ENCODE assay signal across 8 mouse cellular contexts in the genomic region with DNA sequence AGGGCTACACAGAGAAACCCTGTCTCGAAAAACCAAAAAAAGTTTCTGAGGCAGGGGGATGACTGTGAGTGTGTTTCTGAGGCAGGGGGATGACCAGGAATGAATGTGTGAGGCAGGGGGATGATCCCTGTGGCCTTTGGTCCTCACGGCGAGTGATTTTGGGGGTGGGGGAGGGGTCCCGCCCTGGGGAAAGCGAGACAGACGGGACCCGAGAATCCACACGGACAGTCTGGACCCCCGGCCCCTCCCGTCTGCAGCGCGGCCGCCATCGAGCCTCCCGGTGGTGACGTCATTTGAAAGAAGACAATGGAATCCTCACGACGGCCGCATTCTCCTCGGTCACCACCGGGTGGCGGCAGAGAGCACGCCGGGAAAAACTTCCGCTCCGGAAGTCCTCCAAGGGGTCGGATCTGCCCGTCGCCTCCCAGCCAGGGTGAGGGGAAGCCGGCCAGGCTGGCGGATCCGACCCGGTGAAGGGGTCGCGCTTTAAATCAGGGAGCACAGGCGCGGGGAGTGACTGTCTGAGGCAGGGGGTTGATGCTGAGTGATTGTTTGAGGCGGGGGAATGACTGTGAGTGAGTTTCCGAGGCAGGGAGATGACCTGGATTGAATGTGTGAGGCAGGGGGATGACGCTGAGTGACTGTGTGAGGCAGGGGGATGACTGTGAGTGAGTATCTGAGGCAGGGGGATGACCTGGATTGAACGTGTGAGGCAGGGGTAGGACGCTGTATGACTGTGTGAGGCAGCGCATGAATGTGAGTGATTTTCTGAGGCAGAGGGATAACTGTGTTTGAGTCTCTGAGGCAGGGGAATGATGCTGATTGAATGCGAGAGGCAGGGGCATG. TPM values are rescaled to one million over a fixed set of nuclear protein-coding genes. Genes with fewer than 3 reads are reported as not detected.
DNase-seq lines count a peak whose midpoint lies in the region.

No protein-coding gene starts in this region.

- peaks cover 33% of the 10 kb centered on the region for H3K4me1 ChIP-seq in hindbrain, embryonic 10.5 days (replicated peaks)

- H3K9me3 ChIP-seq in hindbrain, embryonic 10.5 days = 0 out of 2 replicates have a peak, but pooled peaks cover 3% of the 10 kb centered on the region

- DNase-seq in MN1 (ENCODE audit: low spot score) = peak; percentile 46
- peak; percentile 84 for DNase-seq in cerebellum, adult 9-11 months
- peak; percentile 74 to 91 for DNase-seq in frontal cortex, adult 2 months (ENCODE audit: extremely low spot score in 1 of 2, low spot score in 1 of 2)
- peak; percentile 72 for DNase-seq in hindbrain, embryonic 10.5 days (ENCODE audit: low spot score)
- DNase-seq in layer of hippocampus, postnatal 14 days (ENCODE audit: low spot score in 2 of 2) = peak; percentile 94 to 95
- peak; percentile 96 for DNase-seq in lung, postnatal 10 days
- peak; percentile 84 for DNase-seq in ovary, postnatal 10 days (ENCODE audit: low spot score)
- peak; percentile 92 for DNase-seq in thymus, postnatal 14 days

- peaks cover 7% of the 10 kb centered on the region; the same call in 1 of the 2 replicates for H3K27me3 ChIP-seq in hindbrain, embryonic 10.5 days (ENCODE audit: insufficient read depth, poor library complexity, severe bottlenecking)

- H3K36me3 ChIP-seq in hindbrain, embryonic 10.5 days = no peaks in the 10 kb centered on the region

- 5% methylated on average over 44 of the region's 44 CpGs for WGBS in hindbrain, embryonic 10.5 days

- peak overlapping the region; percentile 70 for H3K4me3 ChIP-seq in hindbrain, embryonic 10.5 days

- peak overlapping the region; percentile 95 for H3K27ac ChIP-seq in hindbrain, embryonic 10.5 days

RNA-seq across cellular contexts. Expression of a gene that starts 43.2 kb away (rescaled TPM):
- polyA plus RNA-seq in frontal cortex, adult 2 months (2012; rRNA removed) = 0.13 and 0.30 TPM in 2 replicates
- polyA plus RNA-seq in hindbrain, embryonic 10.5 days (2016; fragmentation: Nextera tagmentation; extraction: Ambion mirVana) = 0.90 and 1.0 TPM in 2 replicates
- total RNA-seq in layer of hippocampus, postnatal 14 days (2021) = under 1 TPM; 0.57 to 0.62 TPM

RNA-seq across cellular contexts. Expression of a gene that starts 52.9 kb away (rescaled TPM):
- 0.23 TPM in 1 of 2 replicates, not detected in the other for polyA plus RNA-seq in frontal cortex, adult 2 months (2012; rRNA removed)
- polyA plus RNA-seq in hindbrain, embryonic 10.5 days (2016; fragmentation: Nextera tagmentation; extraction: Ambion mirVana) = not detected in 2 replicates
- total RNA-seq in layer of hippocampus, postnatal 14 days (2021) = not detected

Comparison
In these comparisons a context has a peak if more than half of its experiments do, and no peak if none do; other contexts are left out.
1. Peak in every context shown above with its lines: DNase-seq, H3K4me3 ChIP-seq and H3K27ac ChIP-seq.
2. DNase-seq: peak in every context shown above with its lines; median percentile 96 in lung, postnatal 10 days; 94 in layer of hippocampus, postnatal 14 days; 92 in thymus, postnatal 14 days; 84 in cerebellum, adult 9-11 months; 84 in ovary, postnatal 10 days; 82 in frontal cortex, adult 2 months; 72 in hindbrain, embryonic 10.5 days; 46 in MN1.